In genomic region chr16:44122574-44122973, GRCm38 (mm10) we compare ENCODE assay signal across 24 mouse cellular contexts. TPM values are rescaled to one million over a fixed set of nuclear protein-coding genes. Genes with fewer than 3 reads are reported as not detected.
DNase-seq lines count a peak whose midpoint lies in the region; ATAC-seq and TF ChIP-seq lines count a peak whose summit lies in the region.
"Had no signal": no experiment of that assay in that cellular context is flagged by ENCODE, and none has a peak within 500 bp of the region (broad histone marks: within the 10 kb centered on the region; RNA-seq: fewer than 3 reads in every experiment).

No protein-coding gene starts in this region.

- no peaks in the 10 kb centered on the region; the same call in 1 of the 2 replicates for H3K36me3 ChIP-seq in macrophage (ENCODE audit: inconsistent target)
- H3K36me3 ChIP-seq in liver, postnatal 0 days (replicated peaks; ENCODE audit: insufficient read depth, low read length) = no peaks in the 10 kb centered on the region
- H3K36me3 ChIP-seq in forebrain, embryonic 14.5 days (ENCODE audit: control insufficient read depth, insufficient read depth, low read length) = peaks cover 3% of the 10 kb centered on the region; the same call in 1 of the 2 replicates
- H3K36me3 ChIP-seq: embryonic facial prominence, embryonic 13.5 days; heart, embryonic 15.5 days; hindbrain, embryonic 13.5 days; limb, embryonic 12.5 days; midbrain, embryonic 12.5 days had no signal

- DNase-seq in cerebellum, adult 8-10 months = peak; percentile 43
- no peak for DNase-seq in cerebellum, postnatal 4 days (ENCODE audit: low spot score in 2 of 2)
- peak; percentile 43 for DNase-seq in layer of hippocampus, adult 9-11 months
- no peak for DNase-seq in layer of hippocampus, postnatal 14 days (ENCODE audit: low spot score in 2 of 2)
- DNase-seq in brain, adult 2 months (ENCODE audit: low read depth, low spot score) = peak; percentile 81
- no peak for DNase-seq in liver, postnatal 0 days
- DNase-seq in forebrain, embryonic 14.5 days (ENCODE audit: low spot score) = no peak
- DNase-seq: embryo, embryonic 11 days; gastrocnemius, postnatal 36 days; heart, postnatal 36 days; kidney, adult 11 months; kidney, postnatal 4 days; lung, adult 18-20 months; lung, postnatal 10 days; thymus, adult 18-20 months; thymus, postnatal 4 days had no signal

- H3K9me3 ChIP-seq in liver, postnatal 0 days (ENCODE audit: low read length) = no peaks in the 10 kb centered on the region
- H3K9me3 ChIP-seq in forebrain, embryonic 14.5 days (replicated peaks; ENCODE audit: control insufficient read depth, low read length) = no peaks in the 10 kb centered on the region
- H3K9me3 ChIP-seq: embryonic facial prominence, embryonic 13.5 days; forebrain, embryonic 13.5 days; heart, embryonic 15.5 days; hindbrain, embryonic 13.5 days; limb, embryonic 12.5 days; midbrain, embryonic 12.5 days had no signal

- 89% methylated on average over 5 of the region's 6 CpGs for WGBS in macrophage (ENCODE audit: missing documents)
- 80% methylated on average over 6 of the region's 6 CpGs for WGBS in liver, postnatal 0 days (ENCODE audit: insufficient replicate concordance)
- WGBS in forebrain, embryonic 14.5 days = 92% methylated on average over 6 of the region's 6 CpGs

- no peak overlapping the region for H3K9ac ChIP-seq in liver, postnatal 0 days (replicated peaks)
- no peak overlapping the region for H3K9ac ChIP-seq in forebrain, embryonic 14.5 days (ENCODE audit: low read length)
- H3K9ac ChIP-seq: embryonic facial prominence, embryonic 13.5 days; forebrain, embryonic 13.5 days; heart, embryonic 15.5 days; hindbrain, embryonic 13.5 days; limb, embryonic 12.5 days; midbrain, embryonic 12.5 days had no signal

- no peaks in the 10 kb centered on the region for H3K4me1 ChIP-seq in liver, postnatal 0 days (ENCODE audit: insufficient read depth)
- H3K4me1 ChIP-seq in forebrain, embryonic 14.5 days (ENCODE audit: control insufficient read depth, insufficient read depth, low read length) = no peaks in the 10 kb centered on the region
- H3K4me1 ChIP-seq: forebrain, embryonic 13.5 days; heart, embryonic 15.5 days; hindbrain, embryonic 13.5 days; midbrain, embryonic 12.5 days had no signal

- H3K79me2 ChIP-seq in macrophage (ENCODE audit: inconsistent target) = peaks cover 91% of the 10 kb centered on the region

- no peak for ATAC-seq in liver, postnatal 0 days
- ATAC-seq in forebrain, embryonic 14.5 days = no peak
- ATAC-seq: forebrain, embryonic 13.5 days had no signal

- peak overlapping the region; percentile 96 for H3K27ac ChIP-seq in macrophage
- H3K27ac ChIP-seq in liver, postnatal 0 days (ENCODE audit: low read depth) = no peak overlapping the region
- no peak overlapping the region for H3K27ac ChIP-seq in forebrain, embryonic 14.5 days (ENCODE audit: low read depth, low read length)
- H3K27ac ChIP-seq: embryonic facial prominence, embryonic 13.5 days; forebrain, embryonic 13.5 days; heart, embryonic 15.5 days; hindbrain, embryonic 13.5 days; limb, embryonic 12.5 days; midbrain, embryonic 12.5 days had no signal

- no peak for TF ChIP-seq EP300 in liver, postnatal 0 days (IDR thresholded peaks at IDR 0.05; ENCODE audit: low read depth)

- TF ChIP-seq CTCF in liver, postnatal 0 days (IDR thresholded peaks at IDR 0.05; ENCODE audit: low read depth) = no peak

- H3K4me2 ChIP-seq in liver, postnatal 0 days (ENCODE audit: low read depth, low read length) = no peak overlapping the region
- no peak overlapping the region for H3K4me2 ChIP-seq in forebrain, embryonic 14.5 days (ENCODE audit: low read length)
- H3K4me2 ChIP-seq: embryonic facial prominence, embryonic 13.5 days; forebrain, embryonic 13.5 days; heart, embryonic 15.5 days; hindbrain, embryonic 13.5 days; limb, embryonic 12.5 days; liver, embryonic 11.5 days; midbrain, embryonic 12.5 days had no signal

- no peaks in the 10 kb centered on the region for H3K27me3 ChIP-seq in liver, postnatal 0 days (ENCODE audit: insufficient read depth, low read length)
- no peaks in the 10 kb centered on the region for H3K27me3 ChIP-seq in forebrain, embryonic 14.5 days (replicated peaks; ENCODE audit: control insufficient read depth, insufficient read depth, low read length)
- H3K27me3 ChIP-seq: embryonic facial prominence, embryonic 13.5 days; forebrain, embryonic 13.5 days; heart, embryonic 15.5 days; hindbrain, embryonic 13.5 days; limb, embryonic 12.5 days; midbrain, embryonic 12.5 days had no signal

- no peak overlapping the region for H3K4me3 ChIP-seq in macrophage (ENCODE audit: inconsistent target)
- H3K4me3 ChIP-seq in liver, postnatal 0 days (ENCODE audit: low read depth, low read length) = no peak overlapping the region
- H3K4me3 ChIP-seq in forebrain, embryonic 14.5 days (ENCODE audit: low read depth, low read length) = no peak overlapping the region
- H3K4me3 ChIP-seq: embryonic facial prominence, embryonic 13.5 days; forebrain, embryonic 13.5 days; heart, embryonic 15.5 days; hindbrain, embryonic 13.5 days; limb, embryonic 12.5 days; midbrain, embryonic 12.5 days had no signal

RNA-seq across cellular contexts. Expression of gene Atp6v1a, which starts 16.9 kb away (rescaled TPM):
- 100 to 1,000 TPM; 491 to 508 TPM for total RNA-seq in layer of hippocampus, postnatal 14 days (2021)
- total RNA-seq in macrophage (2018; cell fraction: chromatin; rRNA removed) = 100 to 1,000 TPM in 24 of 26 experiments, 10 to 100 TPM in 2; 65.9 to 497 (median 172) TPM
- 100 to 1,000 TPM; 265 to 638 (median 449) TPM for total RNA-seq in macrophage (2018; cell fraction: cytosol; rRNA removed)
- total RNA-seq in macrophage (2018; cell fraction: nucleus; rRNA removed) = 100 to 1,000 TPM; 187 to 425 (median 253) TPM
- polyA plus RNA-seq in macrophage (2018) = 331 to 394 TPM (median 358 TPM) in 3 replicates
- polyA plus RNA-seq in liver, postnatal 0 days (2015; fragmentation: Nextera tagmentation; extraction: Ambion mirVana) = 21.1 and 22.6 TPM in 2 replicates
- 125 and 127 TPM in 2 replicates for polyA plus RNA-seq in forebrain, embryonic 14.5 days (2014; fragmentation: Nextera tagmentation; extraction: Ambion mirVana)

RNA-seq across cellular contexts. Expression of gene Naa50, which starts 17.1 kb away (rescaled TPM):
- total RNA-seq in layer of hippocampus, postnatal 14 days (2021) = 10 to 100 TPM; 52.6 to 54.0 TPM
- 10 to 100 TPM in 23 of 26 experiments, 1 to 10 TPM in 3; 9.0 to 36.3 (median 14.4) TPM for total RNA-seq in macrophage (2018; cell fraction: chromatin; rRNA removed)
- 100 to 1,000 TPM in 12 of 26 experiments, 10 to 100 TPM in 14; 50.2 to 132 (median 88.5) TPM for total RNA-seq in macrophage (2018; cell fraction: cytosol; rRNA removed)
- 10 to 100 TPM; 28.2 to 97.2 (median 42.2) TPM for total RNA-seq in macrophage (2018; cell fraction: nucleus; rRNA removed)
- 75.9 to 167 TPM (median 101 TPM) in 3 replicates for polyA plus RNA-seq in macrophage (2018)
- polyA plus RNA-seq in liver, postnatal 0 days (2015; fragmentation: Nextera tagmentation; extraction: Ambion mirVana) = 39.7 and 46.5 TPM in 2 replicates
- polyA plus RNA-seq in forebrain, embryonic 14.5 days (2014; fragmentation: Nextera tagmentation; extraction: Ambion mirVana) = 39.6 and 44.8 TPM in 2 replicates

RNA-seq across cellular contexts. Expression of gene Usf3, which starts 50.5 kb away (rescaled TPM):
- total RNA-seq in layer of hippocampus, postnatal 14 days (2021) = 10 to 100 TPM; 39.4 to 42.0 TPM
- total RNA-seq in macrophage (2018; cell fraction: chromatin; rRNA removed) = 10 to 100 TPM in 21 of 26 experiments, 1 to 10 TPM in 5; 6.4 to 33.3 (median 26.1) TPM
- total RNA-seq in macrophage (2018; cell fraction: cytosol; rRNA removed) = 10 to 100 TPM in 23 of 26 experiments, 1 to 10 TPM in 3; 8.1 to 16.9 (median 14.6) TPM
- 10 to 100 TPM in 22 of 26 experiments, 1 to 10 TPM in 4; 7.8 to 32.6 (median 17.2) TPM for total RNA-seq in macrophage (2018; cell fraction: nucleus; rRNA removed)
- 5.9 to 6.7 TPM (median 6.2 TPM) in 3 replicates for polyA plus RNA-seq in macrophage (2018)
- polyA plus RNA-seq in liver, postnatal 0 days (2015; fragmentation: Nextera tagmentation; extraction: Ambion mirVana) = 1.2 and 1.9 TPM in 2 replicates
- polyA plus RNA-seq in forebrain, embryonic 14.5 days (2014; fragmentation: Nextera tagmentation; extraction: Ambion mirVana) = 4.3 and 4.6 TPM in 2 replicates

RNA-seq across cellular contexts. Expression of gene Gramd1c, which starts 59.4 kb away (rescaled TPM):
- total RNA-seq in layer of hippocampus, postnatal 14 days (2021) = 1 to 10 TPM; 4.4 to 4.7 TPM
- total RNA-seq in macrophage (2018; cell fraction: chromatin; rRNA removed) = 1 to 10 TPM in 13 of 26 experiments, under 1 TPM in 13; 0.29 to 3.8 (median 1.1) TPM
- under 1 TPM; 0.08 to 0.86 (median 0.35) TPM for total RNA-seq in macrophage (2018; cell fraction: cytosol; rRNA removed)
- 1 to 10 TPM in 9 of 26 experiments, under 1 TPM in 17; 0.28 to 3.1 (median 0.76) TPM for total RNA-seq in macrophage (2018; cell fraction: nucleus; rRNA removed)
- 0.23 to 0.32 TPM (median 0.32 TPM) in 3 replicates for polyA plus RNA-seq in macrophage (2018)
- polyA plus RNA-seq in liver, postnatal 0 days (2015; fragmentation: Nextera tagmentation; extraction: Ambion mirVana) = 10.9 and 16.5 TPM in 2 replicates
- 2.1 and 2.3 TPM in 2 replicates for polyA plus RNA-seq in forebrain, embryonic 14.5 days (2014; fragmentation: Nextera tagmentation; extraction: Ambion mirVana)

Comparison
In these comparisons a context has a peak if more than half of its experiments do, and no peak if none do; other contexts are left out.
1. DNase-seq: peak in cerebellum, adult 8-10 months (single experiment), layer of hippocampus, adult 9-11 months (single experiment) and brain, adult 2 months (single experiment); none in cerebellum, postnatal 4 days (0 of 2), layer of hippocampus, postnatal 14 days (0 of 2), liver, postnatal 0 days (single experiment) and forebrain, embryonic 14.5 days (single experiment).